Mouse (Mus musculus): ENCODE data around the gene Pcca.

Gene Pcca

GRCm38 (mm10) chr14:122730921-122731551 is 196.9 kb downstream of the Pcca start:
- intact Hi-C loops (cut with DNase I): no loop called here

- intact Hi-C loops (cut with DNase I): no loop called here
These were observed 202.7 kb downstream of the Pcca start for GRCm38 (mm10) chr14:122736806-122737205.

- intact Hi-C loops (cut with DNase I): no loop called here
These were observed 214.0 kb downstream of the Pcca start for GRCm38 (mm10) chr14:122747860-122748842.

- intact Hi-C loops (cut with DNase I): no loop called here
These were observed 217.4 kb downstream of the Pcca start for GRCm38 (mm10) chr14:122751552-122751951.

GRCm38 (mm10) chr14:122753278-122753677 is 219.2 kb downstream of the Pcca start:
- intact Hi-C loops (cut with DNase I): no loop called here

- intact Hi-C loops (cut with DNase I): no loop called here
These were observed 220.2 kb downstream of the Pcca start for GRCm38 (mm10) chr14:122754311-122754710.

GRCm38 (mm10) chr14:122755559-122755958 is 221.4 kb downstream of the Pcca start:
- intact Hi-C loops (cut with DNase I): no loop called here

- intact Hi-C loops (cut with DNase I): no loop called here
These were observed 222.5 kb downstream of the Pcca start for GRCm38 (mm10) chr14:122756671-122757070.

GRCm38 (mm10) chr14:122759890-122760289 is 225.8 kb downstream of the Pcca start:
- intact Hi-C loops (cut with DNase I): no loop called here

GRCm38 (mm10) chr14:122760803-122761202 is 226.7 kb downstream of the Pcca start:
- intact Hi-C loops (cut with DNase I): no loop called here

- intact Hi-C loops (cut with DNase I): no loop called here
These were observed 228.5 kb downstream of the Pcca start for GRCm38 (mm10) chr14:122762603-122763002.

GRCm38 (mm10) chr14:122765951-122766350 is 231.8 kb downstream of the Pcca start:
- intact Hi-C loops (cut with DNase I): no loop called here

GRCm38 (mm10) chr14:122766448-122766847 is 232.3 kb downstream of the Pcca start:
- intact Hi-C loops (cut with DNase I): no loop called here

- intact Hi-C loops (cut with DNase I): no loop called here
These were observed 250.6 kb downstream of the Pcca start for GRCm38 (mm10) chr14:122784701-122785100.

- intact Hi-C loops (cut with DNase I): no loop called here
These were observed 254.1 kb downstream of the Pcca start for GRCm38 (mm10) chr14:122788199-122788598.

GRCm38 (mm10) chr14:122790111-122790510 is 256.0 kb downstream of the Pcca start:
- intact Hi-C loops (cut with DNase I): no loop called here

- intact Hi-C loops (cut with DNase I): no loop called here
These were observed 259.2 kb downstream of the Pcca start for GRCm38 (mm10) chr14:122793368-122793767.

GRCm38 (mm10) chr14:122800296-122800695 is 266.2 kb downstream of the Pcca start:
- intact Hi-C loops (cut with DNase I): no loop called here

GRCm38 (mm10) chr14:122821002-122821401 is 286.9 kb downstream of the Pcca start:
- intact Hi-C loops (cut with DNase I): no loop called here

GRCm38 (mm10) chr14:122823791-122824190 is 289.7 kb downstream of the Pcca start:
- intact Hi-C loops (cut with DNase I): no loop called here

- intact Hi-C loops (cut with DNase I): no loop called here
These were observed 291.3 kb downstream of the Pcca start for GRCm38 (mm10) chr14:122825464-122825863.

- intact Hi-C loops (cut with DNase I): no loop called here
These were observed 296.3 kb downstream of the Pcca start for GRCm38 (mm10) chr14:122830433-122830832.

Measured in adrenal gland (tissue).